Mouse (Mus musculus) neural tube, embryonic 13.5 days (tissue): ENCODE data around the gene Msi2. TPM values are rescaled to one million over a fixed set of nuclear protein-coding genes. Genes with fewer than 3 reads are reported as not detected.
A peak's percentile ranks its signal among the peaks of the same experiment; 100 is the strongest.

ENCODE experiments used
- ATAC-seq: fragments of 200-750 bp; cut with Nextera tagmentation; 2 replicates; pipeline ENCODE4 v1.8.0; 2017; ENCODE audit warnings: low read depth, mild to moderate bottlenecking, moderate TSS enrichment, moderate library complexity
- H3K27ac ChIP-seq: fragments of 300-500 bp; sonication (generic); replicated peaks from 2 replicates; pipeline ENCODE4 v1.5.1; 2015; ENCODE audit warnings: moderate library complexity, mild to moderate bottlenecking, inconsistent platforms
- H3K27me3 ChIP-seq: fragments of 300-500 bp; sonication (generic); 2 replicates; pipeline ENCODE4 v1.6.1; 2015; ENCODE audit warnings: mild to moderate bottlenecking, inconsistent platforms
- H3K36me3 ChIP-seq: fragments of 300-500 bp; sonication (generic); 2 replicates; pipeline ENCODE4 v1.6.1; 2015; ENCODE audit warnings: mild to moderate bottlenecking, inconsistent platforms
- H3K4me1 ChIP-seq: fragments of 300-500 bp; sonication (generic); replicated peaks from 2 replicates; pipeline ENCODE4 v1.6.1; 2015; ENCODE audit warnings: inconsistent platforms
- H3K4me2 ChIP-seq: fragments of 300-500 bp; sonication (generic); 2 replicates; pipeline ENCODE4 v1.6.1; 2015; ENCODE audit warnings: inconsistent platforms, mild to moderate bottlenecking, moderate library complexity
- H3K4me3 ChIP-seq: fragments of 300-500 bp; sonication (generic); 2 replicates; pipeline ENCODE4 v1.5.1; 2015; ENCODE audit warnings: mild to moderate bottlenecking, inconsistent platforms
- H3K9ac ChIP-seq: fragments of 300-500 bp; sonication (generic); 2 replicates; pipeline ENCODE4 v1.6.1; 2015; ENCODE audit warnings: moderate library complexity, mild to moderate bottlenecking, inconsistent platforms
- H3K9me3 ChIP-seq: fragments of 300-500 bp; sonication (generic); 2 replicates; pipeline ENCODE4 v1.6.1; 2016; ENCODE audit warnings: inconsistent platforms
- WGBS: fragments of 180-500 bp; shearing (Covaris S2); methylation state at CpG from one replicate; pipeline ENCODE4 v1.1.7; 2015; 5-methylcytosine and 5-hydroxymethylcytosine counted together
- polyA plus RNA-seq: library from polyadenylated mRNA; unstranded; fragments of >200 nt; fragmentation: Nextera tagmentation; extraction: Ambion mirVana; gene quantifications from 2 replicates; pipeline ENCODE4 v1.2.1, GENCODE M21; 2015

Msi2 gene
- polyA plus RNA-seq, 1 experiment from 2014 or later: 20.9 TPM

DNA sequence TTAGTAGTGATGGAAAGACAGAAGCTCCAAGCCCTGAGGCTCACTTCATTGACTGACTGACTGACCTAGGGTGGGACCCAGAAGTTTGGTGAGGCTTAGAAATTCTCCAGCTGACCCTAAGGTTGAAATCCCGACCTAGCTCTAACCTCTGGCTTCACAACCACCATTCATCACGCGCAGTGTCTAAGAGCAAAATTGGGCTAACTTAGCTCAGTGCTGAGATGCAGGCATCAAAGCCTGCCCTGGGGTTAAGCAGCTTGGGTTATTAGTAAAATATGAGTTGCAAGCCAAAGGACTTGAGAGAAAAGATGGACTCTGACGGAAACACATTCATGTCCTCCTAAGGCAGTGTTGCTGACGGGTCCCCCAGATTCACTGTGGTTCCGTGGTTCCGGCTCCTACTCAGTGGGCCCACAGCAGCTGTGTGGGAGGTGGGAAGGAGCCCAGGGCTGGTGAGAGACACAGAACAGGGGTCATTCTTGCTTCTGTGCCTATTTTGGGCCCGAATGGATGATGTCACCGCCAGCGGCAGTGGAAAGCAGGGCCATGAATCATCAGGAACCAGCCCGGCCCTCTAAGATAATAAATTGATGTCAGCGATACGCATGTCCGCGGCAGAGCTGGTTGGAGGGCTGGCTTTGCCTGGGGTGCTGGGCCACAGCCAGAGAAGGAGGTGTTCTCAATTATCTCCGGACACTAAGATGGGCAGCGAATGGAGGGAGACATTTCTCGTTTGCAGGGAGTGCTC is 250.6 kb downstream of the Msi2 start:
- no peak overlapping the region for H3K9ac ChIP-seq

DNA sequence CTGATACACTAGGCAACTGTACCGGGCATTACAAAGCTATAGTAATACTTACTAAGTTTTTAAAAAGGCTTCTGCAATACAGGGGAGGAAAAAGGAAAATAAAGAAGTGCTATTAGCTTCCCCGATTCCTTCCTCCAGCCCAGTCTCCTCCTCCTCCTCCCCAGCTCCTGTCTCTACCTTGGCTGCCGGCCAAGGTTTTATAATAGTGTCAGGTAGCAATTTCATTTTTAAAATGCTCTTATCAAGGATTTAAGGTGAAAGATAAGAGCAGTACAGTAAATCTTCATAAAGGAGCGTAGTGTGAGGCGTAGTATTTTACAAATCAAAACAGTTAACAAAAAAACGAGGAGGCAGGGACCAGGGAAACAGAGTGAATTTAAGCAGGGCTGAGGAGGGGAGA is 254.4 kb downstream of the Msi2 start:
- ATAC-seq: no peak
- no peak overlapping the region for H3K4me3 ChIP-seq
- 64% methylated on average over 6 of the region's 6 CpGs for WGBS

More for the DNA sequence above, 250.6 kb downstream of the Msi2 start:
- peak overlapping the region; percentile 77 for H3K27ac ChIP-seq
- H3K4me2 ChIP-seq: no peak overlapping the region
- ATAC-seq: no peak
- H3K4me1 ChIP-seq: peaks cover 74% of the 10 kb centered on the region
- no peaks in the 10 kb centered on the region for H3K27me3 ChIP-seq
- whole genome bisulfite sequencing: 23% methylated on average over 18 of the region's 18 CpGs
- no peaks in the 10 kb centered on the region for H3K9me3 ChIP-seq
- H3K4me3 ChIP-seq: no peak overlapping the region
- H3K36me3 ChIP-seq: no peaks in the 10 kb centered on the region

GRCm38 (mm10) chr11:88462789-88463188 is 255.5 kb downstream of the Msi2 start:
- Histone ChIP-seq H3K36me3 (no peaks in the 10 kb centered on the region), H3K4me3 (no peak overlapping the region), H3K27me3 (no peaks in the 10 kb centered on the region), H3K9ac (no peak overlapping the region), H3K4me1 (peaks cover 92% of the 10 kb centered on the region), H3K4me2 (no peak overlapping the region), H3K9me3 (no peaks in the 10 kb centered on the region), H3K27ac (peak overlapping the region; percentile 54)
- WGBS: 35% methylated on average over 8 of the region's 8 CpGs
- ATAC-seq: peak; percentile 42; the same call in 1 of the 2 replicates

More for the DNA sequence above, 254.4 kb downstream of the Msi2 start:
- Histone ChIP-seq H3K4me2 (no peak overlapping the region), H3K4me1 (peaks cover 88% of the 10 kb centered on the region), H3K9ac (no peak overlapping the region), H3K9me3 (no peaks in the 10 kb centered on the region), H3K36me3 (no peaks in the 10 kb centered on the region), H3K27me3 (no peaks in the 10 kb centered on the region), H3K27ac (peak overlapping the region; percentile 54)

DNA sequence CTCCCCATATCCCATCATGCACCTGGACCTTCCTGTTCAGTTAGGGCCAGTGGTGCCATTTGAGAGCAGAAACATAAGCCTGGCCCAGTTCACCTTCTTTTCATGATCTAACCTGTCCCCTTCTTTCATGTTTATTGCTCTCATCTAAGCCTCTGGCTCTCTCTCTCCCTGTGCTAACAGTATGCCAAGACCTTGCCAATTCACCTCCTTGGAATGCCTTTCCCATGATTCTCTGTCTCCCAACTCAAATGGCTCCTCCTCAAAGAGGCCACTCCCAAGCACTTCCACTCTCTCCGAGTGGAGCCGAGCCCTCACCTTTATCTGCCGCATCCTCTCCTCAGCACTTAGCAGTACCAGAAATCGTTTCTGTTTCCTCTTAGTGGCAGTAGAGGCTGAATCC is 256.7 kb downstream of the Msi2 start:
- WGBS: 92% methylated on average over 4 of the region's 4 CpGs
- H3K4me2 ChIP-seq: no peak overlapping the region

GRCm38 (mm10) chr11:88459946-88460736 is 258.2 kb downstream of the Msi2 start:
- peak overlapping the region; percentile 0; the same call in 1 of the 2 replicates for H3K4me2 ChIP-seq
- no peaks in the 10 kb centered on the region for H3K27me3 ChIP-seq
- 14% methylated on average over 19 of the region's 19 CpGs for WGBS

More for the DNA sequence above, 256.7 kb downstream of the Msi2 start:
- ATAC-seq: no peak
- Histone ChIP-seq H3K36me3 (no peaks in the 10 kb centered on the region), H3K27ac (peak overlapping the region; percentile 88), H3K9me3 (no peaks in the 10 kb centered on the region), H3K9ac (no peak overlapping the region), H3K27me3 (no peaks in the 10 kb centered on the region), H3K4me1 (peaks cover 97% of the 10 kb centered on the region), H3K4me3 (no peak overlapping the region)

GRCm38 (mm10) chr11:88457241-88457738 is 261.0 kb downstream of the Msi2 start:
- H3K36me3 ChIP-seq: no peaks in the 10 kb centered on the region
- no peak overlapping the region for H3K4me2 ChIP-seq
- H3K27ac ChIP-seq: 0 out of 2 replicates have a peak overlapping the region, but pooled peaks have one; percentile 46
- WGBS: 74% methylated on average over 10 of the region's 10 CpGs
- H3K9me3 ChIP-seq: no peaks in the 10 kb centered on the region
- H3K4me1 ChIP-seq: peaks cover 95% of the 10 kb centered on the region
- H3K9ac ChIP-seq: no peak overlapping the region
- no peak for ATAC-seq
- H3K27me3 ChIP-seq: no peaks in the 10 kb centered on the region
- H3K4me3 ChIP-seq: no peak overlapping the region

More at GRCm38 (mm10) chr11:88459946-88460736, 258.2 kb downstream of the Msi2 start:
- H3K36me3 ChIP-seq: no peaks in the 10 kb centered on the region
- peak overlapping the region; percentile 88 for H3K27ac ChIP-seq
- H3K4me1 ChIP-seq: peaks cover 98% of the 10 kb centered on the region
- peak; percentile 62; the same call in 1 of the 2 replicates for ATAC-seq
- H3K4me3 ChIP-seq: no peak overlapping the region
- 0 out of 2 replicates have a peak overlapping the region, but pooled peaks have one; percentile 13 for H3K9ac ChIP-seq
- H3K9me3 ChIP-seq: no peaks in the 10 kb centered on the region

- WGBS: 35% methylated on average over 19 of the region's 19 CpGs
- Histone ChIP-seq H3K4me2 (peak overlapping the region; percentile 11; the same call in 1 of the 2 replicates), H3K27ac (peak overlapping the region; percentile 74), H3K36me3 (no peaks in the 10 kb centered on the region), H3K9me3 (no peaks in the 10 kb centered on the region), H3K4me3 (no peak overlapping the region), H3K27me3 (no peaks in the 10 kb centered on the region), H3K4me1 (peaks cover 81% of the 10 kb centered on the region), H3K9ac (peak overlapping the region; percentile 3; the same call in 1 of the 2 replicates)
- peak; percentile 67 for ATAC-seq
Observed at GRCm38 (mm10) chr11:88454867-88455806, 263.2 kb downstream of the Msi2 start.

- Histone ChIP-seq H3K4me2 (no peak overlapping the region), H3K36me3 (no peaks in the 10 kb centered on the region), H3K27ac (no peak overlapping the region; the same call in 1 of the 2 replicates), H3K9ac (no peak overlapping the region), H3K27me3 (no peaks in the 10 kb centered on the region), H3K4me3 (no peak overlapping the region), H3K9me3 (no peaks in the 10 kb centered on the region), H3K4me1 (peaks cover 75% of the 10 kb centered on the region)
- 90% methylated on average over 6 of the region's 6 CpGs for WGBS
- ATAC-seq: no peak
Observed at GRCm38 (mm10) chr11:88449180-88449579, 269.1 kb downstream of the Msi2 start.

DNA sequence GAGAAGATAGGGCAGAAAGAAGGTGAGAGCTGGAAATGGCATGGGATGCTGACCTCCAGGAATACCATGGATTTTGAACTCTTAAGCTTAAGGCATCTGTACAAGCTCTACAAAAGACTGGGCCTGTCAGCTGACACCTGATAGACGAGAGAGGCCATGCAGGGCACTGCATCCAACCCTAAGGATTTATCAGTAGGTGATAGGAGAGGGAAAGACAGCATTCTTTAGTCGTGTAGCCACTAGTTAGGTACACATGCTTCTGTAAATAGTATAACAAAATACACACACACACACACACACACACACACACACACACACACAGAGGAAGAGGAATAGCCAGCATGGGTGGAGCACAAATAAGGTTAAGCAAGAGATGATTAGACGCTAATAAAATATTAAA is 269.7 kb downstream of the Msi2 start:
- Histone ChIP-seq H3K36me3 (no peaks in the 10 kb centered on the region), H3K9me3 (no peaks in the 10 kb centered on the region), H3K4me3 (no peak overlapping the region), H3K4me2 (no peak overlapping the region), H3K9ac (no peak overlapping the region), H3K4me1 (peaks cover 75% of the 10 kb centered on the region), H3K27ac (0 out of 2 replicates have a peak overlapping the region, but pooled peaks have one; percentile 5), H3K27me3 (no peaks in the 10 kb centered on the region)
- no peak for ATAC-seq
- WGBS: 80% methylated on average over 3 of the region's 3 CpGs

DNA sequence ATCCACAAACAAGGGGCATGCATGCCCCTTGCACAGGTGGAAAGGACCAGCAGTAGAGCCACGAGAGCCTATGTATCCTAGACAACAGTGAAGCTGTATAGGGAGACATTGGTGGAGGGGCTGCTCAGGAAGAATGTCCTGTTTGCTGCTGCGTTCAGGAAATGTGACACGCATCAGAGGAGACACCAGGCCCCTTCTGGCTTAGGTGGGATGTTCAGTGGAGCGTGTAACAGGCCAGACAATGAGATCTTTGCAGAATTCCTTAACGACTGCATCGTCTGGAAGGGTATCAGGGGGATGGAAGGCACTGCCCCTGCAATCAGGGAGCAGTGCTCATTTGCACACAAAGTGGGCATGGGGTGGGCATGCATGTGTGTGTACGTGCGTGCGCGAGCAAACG is 271.0 kb downstream of the Msi2 start:
- peak overlapping the region; percentile 47 for H3K27ac ChIP-seq
- ATAC-seq: peak; percentile 27; the same call in 1 of the 2 replicates
- peaks cover 77% of the 10 kb centered on the region for H3K4me1 ChIP-seq

GRCm38 (mm10) chr11:88443905-88444304 is 274.4 kb downstream of the Msi2 start:
- Histone ChIP-seq H3K4me1 (peaks cover 97% of the 10 kb centered on the region), H3K4me2 (no peak overlapping the region), H3K27me3 (no peaks in the 10 kb centered on the region), H3K9me3 (no peaks in the 10 kb centered on the region), H3K36me3 (no peaks in the 10 kb centered on the region), H3K4me3 (no peak overlapping the region), H3K27ac (peak overlapping the region; percentile 79), H3K9ac (no peak overlapping the region)
- WGBS: 52% methylated on average over 14 of the region's 14 CpGs
- ATAC-seq: no peak

More for the DNA sequence above, 271.0 kb downstream of the Msi2 start:
- H3K9ac ChIP-seq: no peak overlapping the region
- H3K36me3 ChIP-seq: no peaks in the 10 kb centered on the region
- WGBS: 36% methylated on average over 11 of the region's 11 CpGs
- no peaks in the 10 kb centered on the region for H3K27me3 ChIP-seq
- H3K9me3 ChIP-seq: no peaks in the 10 kb centered on the region
- H3K4me2 ChIP-seq: no peak overlapping the region
- H3K4me3 ChIP-seq: no peak overlapping the region
